Mouse (Mus musculus): ENCODE measurements around the gene Rgs6.
A peak's percentile ranks its signal among the peaks of the same experiment; 100 is the strongest.

Rgs6 gene

DNA sequence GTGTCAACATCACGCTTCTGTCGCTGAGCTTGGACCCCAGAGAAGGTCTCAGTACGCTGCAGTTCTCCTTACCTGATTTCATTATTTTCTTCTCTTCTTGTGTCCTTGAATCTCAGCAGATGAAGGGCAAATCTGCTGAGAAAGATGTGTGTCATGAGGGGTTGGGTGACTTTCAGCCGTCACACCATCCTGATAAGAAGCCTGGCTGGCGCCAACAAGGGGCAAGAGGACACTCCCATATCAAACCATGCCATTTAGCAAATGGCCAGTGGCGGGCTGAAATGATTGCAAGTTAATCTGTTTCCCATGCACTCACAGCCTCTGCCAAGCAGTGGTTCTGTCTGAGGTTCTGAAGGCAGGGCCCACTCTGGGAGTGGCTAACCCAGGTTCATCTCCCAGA, 428.4 kb downstream of the Rgs6 start:
- DNase-seq (ENCODE audit: extremely low spot score, low read depth, low spot score) = no peak

DNA sequence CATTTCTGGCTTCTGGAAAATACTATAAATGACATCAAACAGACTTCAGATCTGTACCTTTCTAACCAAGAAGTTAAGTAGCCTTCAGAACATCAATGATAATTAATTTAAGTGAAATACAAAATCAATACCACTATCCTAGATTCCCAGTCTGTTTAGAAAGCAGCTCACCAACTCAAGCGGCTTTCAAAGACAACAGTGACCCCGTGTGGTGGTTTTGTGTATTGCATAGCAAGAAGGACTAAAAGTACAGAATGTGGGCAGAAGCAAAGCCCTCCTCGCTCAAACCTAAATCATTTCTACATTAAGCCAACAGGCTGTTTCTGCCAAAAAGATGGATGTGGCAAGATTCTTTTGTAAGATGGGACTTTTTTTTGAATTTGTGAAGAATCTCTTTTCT, 429.9 kb downstream of the Rgs6 start:
- peak; percentile 85 for DNase-seq (ENCODE audit: extremely low spot score, low read depth, low spot score)

DNA sequence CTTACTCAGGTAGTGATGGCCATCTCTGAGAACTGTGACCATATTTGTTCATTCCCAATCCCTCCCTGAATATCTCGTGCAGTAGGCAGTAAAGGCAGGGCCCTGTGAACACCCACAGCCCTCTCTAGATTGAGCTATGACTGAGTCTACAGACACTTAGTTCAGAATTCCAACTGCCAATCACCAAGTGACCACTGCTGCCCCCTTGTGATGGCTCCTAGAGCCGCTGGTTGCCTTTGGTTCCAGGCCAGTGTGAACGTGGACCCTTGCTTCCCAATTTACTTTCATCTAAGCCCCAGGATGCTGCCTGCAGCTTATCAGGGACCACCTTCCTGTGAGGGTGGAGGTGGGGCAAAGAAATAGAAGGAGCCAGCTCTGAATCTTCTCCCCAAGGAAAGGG, 438.9 kb downstream of the Rgs6 start:
- no peak for DNase-seq (ENCODE audit: extremely low spot score, low read depth, low spot score)

DNA sequence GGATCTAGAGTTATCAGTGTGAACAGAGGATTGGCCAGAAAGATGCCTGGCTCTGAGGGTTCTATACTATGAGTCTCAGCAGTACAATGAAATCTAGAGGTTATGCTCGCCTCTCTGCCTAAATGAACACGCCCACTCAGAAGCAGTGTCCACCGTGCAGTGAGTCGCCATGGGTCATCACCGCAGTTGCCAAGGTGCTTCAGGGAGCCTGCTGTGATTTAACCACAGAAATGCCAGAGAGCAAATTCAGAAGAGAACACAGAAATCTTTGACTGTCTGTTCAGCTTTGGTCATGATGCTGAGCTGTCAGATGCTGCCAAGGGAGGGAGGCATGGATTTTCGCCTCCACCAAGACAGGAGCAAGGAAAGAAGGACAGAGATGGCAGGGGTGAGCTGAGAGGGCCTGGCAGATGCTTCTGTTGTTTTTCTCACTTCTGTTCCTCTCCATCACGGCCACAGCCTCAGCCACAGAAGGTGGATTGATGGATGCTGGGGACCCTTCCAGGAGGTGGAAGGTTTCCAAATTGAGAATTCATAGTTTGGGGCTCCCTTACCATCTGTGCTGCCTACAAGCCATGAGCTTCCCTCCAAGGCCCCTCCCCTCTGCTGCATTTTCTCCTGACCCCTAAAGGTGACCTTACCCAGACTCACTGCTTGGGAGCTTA, 445.2 kb downstream of the Rgs6 start:
- no peak for DNase-seq (ENCODE audit: extremely low spot score, low read depth, low spot score)

DNA sequence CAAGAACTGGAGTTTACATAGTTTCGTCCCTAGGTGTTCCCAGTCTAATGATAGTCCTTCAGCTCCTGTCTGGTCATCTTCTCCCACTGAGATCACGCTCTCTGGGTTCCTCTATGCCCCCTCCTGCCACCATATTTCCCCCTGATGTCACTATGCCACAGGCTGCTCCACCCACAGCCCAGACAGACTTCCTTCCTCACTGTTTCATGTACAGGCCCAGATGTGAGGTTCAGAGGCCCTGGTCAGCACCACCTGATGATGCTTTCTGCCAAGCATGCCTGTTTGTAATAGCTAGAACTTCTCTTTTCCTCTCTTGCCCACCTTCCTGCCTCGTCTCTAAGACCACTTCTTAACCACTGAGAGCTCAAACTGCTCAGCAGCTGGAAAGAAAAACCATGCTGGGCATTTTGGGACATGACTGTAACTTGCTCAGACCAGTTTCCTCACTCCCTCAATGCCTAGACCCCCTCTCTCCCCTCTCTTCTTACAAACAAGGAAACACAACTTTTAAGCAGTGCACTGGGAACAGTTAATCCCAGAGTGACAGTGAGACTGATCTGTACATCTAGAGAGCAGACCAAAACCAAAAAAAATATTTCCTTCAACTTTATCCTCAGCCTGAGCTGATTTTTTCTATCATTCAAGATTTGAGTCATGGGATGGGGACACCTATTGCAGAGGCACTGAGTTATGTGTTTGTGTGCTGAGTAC, 446.9 kb downstream of the Rgs6 start:
- DNase-seq (ENCODE audit: extremely low spot score, low read depth, low spot score) = no peak

GRCm38 (mm10) chr12:83037798-83038560, 449.9 kb downstream of the Rgs6 start:
- no peak for DNase-seq (ENCODE audit: extremely low spot score, low read depth, low spot score)

- no peak for DNase-seq (ENCODE audit: extremely low spot score, low read depth, low spot score)
These were observed 450.7 kb downstream of the Rgs6 start for GRCm38 (mm10) chr12:83038779-83039178.

- DNase-seq (ENCODE audit: extremely low spot score, low read depth, low spot score) = no peak
These were observed 451.8 kb downstream of the Rgs6 start for GRCm38 (mm10) chr12:83039859-83040258.

GRCm38 (mm10) chr12:83043980-83044620, 456.0 kb downstream of the Rgs6 start:
- DNase-seq (ENCODE audit: extremely low spot score, low read depth, low spot score) = no peak

- no peak for DNase-seq (ENCODE audit: extremely low spot score, low read depth, low spot score)
These were observed 456.5 kb downstream of the Rgs6 start for GRCm38 (mm10) chr12:83044621-83044990.

DNA sequence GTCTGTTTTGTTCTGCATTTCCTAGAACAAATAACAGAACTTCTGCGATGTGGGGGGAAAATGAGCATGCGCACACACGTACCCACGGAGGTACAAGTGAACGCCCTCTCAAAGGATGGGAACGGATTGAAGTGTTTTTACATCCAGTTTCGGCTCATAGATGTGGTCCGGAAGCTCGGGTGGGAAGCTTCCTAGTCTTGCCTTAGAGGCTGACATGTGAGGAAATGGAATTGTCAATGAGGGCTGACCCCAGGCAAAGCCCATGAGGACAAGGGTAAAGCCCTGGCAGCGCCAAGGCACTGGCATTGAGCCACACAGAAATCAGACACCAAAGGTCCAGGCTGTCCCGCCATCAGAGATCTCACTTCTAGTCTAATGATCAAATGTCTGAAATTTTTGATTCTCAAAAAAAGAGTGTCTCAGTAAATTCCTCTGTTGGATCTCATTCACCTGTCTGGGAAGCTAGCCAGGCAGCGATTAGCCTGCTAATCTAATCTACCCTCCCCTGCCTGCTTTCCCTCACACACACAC, 457.0 kb downstream of the Rgs6 start:
- DNase-seq (ENCODE audit: extremely low spot score, low read depth, low spot score) = no peak

- no peak for DNase-seq (ENCODE audit: extremely low spot score, low read depth, low spot score)
These were observed 458.6 kb downstream of the Rgs6 start for GRCm38 (mm10) chr12:83046734-83047133.

DNA sequence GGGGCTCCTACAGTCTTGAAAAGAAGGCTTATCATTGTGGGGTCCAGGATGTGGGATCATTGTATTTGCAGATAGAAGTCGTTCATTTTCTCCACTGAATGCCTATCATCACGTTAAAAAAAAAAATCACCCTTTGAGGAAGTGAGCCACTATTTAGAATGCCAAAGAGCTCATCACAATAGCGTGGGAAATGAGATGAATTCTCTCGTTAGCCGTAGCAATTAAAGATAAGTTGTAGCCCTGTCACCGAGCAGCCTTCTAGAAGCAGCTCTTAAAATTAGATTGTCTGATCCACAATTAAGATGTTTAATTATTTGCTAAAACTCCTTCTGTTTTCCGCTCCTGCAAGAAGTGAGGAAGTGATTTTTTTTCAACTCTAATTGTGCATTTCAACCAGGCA, 459.6 kb downstream of the Rgs6 start:
- DNase-seq (ENCODE audit: extremely low spot score, low read depth, low spot score) = no peak

DNA sequence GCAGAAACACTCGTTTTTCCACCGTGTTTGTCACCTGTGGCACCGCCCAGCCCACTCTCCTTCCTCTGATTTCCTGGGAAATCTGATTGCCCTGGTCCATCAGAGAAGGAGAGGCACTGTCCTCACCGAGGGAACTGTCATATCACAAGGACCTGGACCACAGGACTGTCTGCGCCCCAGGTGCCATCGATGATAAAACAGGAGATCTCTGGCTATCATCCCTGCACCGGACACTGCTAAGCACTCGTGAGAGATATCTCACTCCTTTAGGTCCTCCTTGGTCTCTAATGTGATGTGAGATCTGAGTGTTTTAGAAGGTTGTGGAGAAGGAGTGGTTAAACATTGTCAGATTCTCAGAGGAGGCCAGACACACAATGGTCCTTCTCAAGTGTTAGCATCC, 462.4 kb downstream of the Rgs6 start:
- DNase-seq (ENCODE audit: extremely low spot score, low read depth, low spot score) = no peak

- no peak for DNase-seq (ENCODE audit: extremely low spot score, low read depth, low spot score)
These were observed 464.3 kb downstream of the Rgs6 start for GRCm38 (mm10) chr12:83052391-83052790.

GRCm38 (mm10) chr12:83055690-83056089, 467.6 kb downstream of the Rgs6 start:
- no peak for DNase-seq (ENCODE audit: extremely low spot score, low read depth, low spot score)

- no peak for DNase-seq (ENCODE audit: extremely low spot score, low read depth, low spot score)
These were observed 478.3 kb downstream of the Rgs6 start for GRCm38 (mm10) chr12:83066426-83066825.

DNA sequence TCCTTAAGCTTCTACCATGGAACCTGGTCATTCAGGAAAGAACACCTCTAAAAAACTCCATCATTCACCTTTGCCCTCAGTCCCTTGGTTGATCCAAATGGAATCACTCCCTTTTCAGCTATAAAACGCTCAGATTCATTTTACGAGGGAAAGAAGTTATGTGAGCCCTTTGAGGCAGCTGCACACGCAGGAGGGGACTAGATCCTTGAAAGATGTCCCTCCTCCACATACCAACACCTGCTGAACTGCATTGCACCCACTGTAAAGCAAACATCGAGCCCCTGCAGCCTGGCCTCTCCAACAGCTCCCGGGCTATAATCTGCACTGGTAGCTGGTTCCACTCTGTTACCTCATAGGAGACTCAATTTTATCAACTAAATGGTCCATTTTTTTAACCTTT, 482.8 kb downstream of the Rgs6 start:
- no peak for DNase-seq (ENCODE audit: extremely low spot score, low read depth, low spot score)

- DNase-seq (ENCODE audit: extremely low spot score, low read depth, low spot score) = no peak
These were observed 484.2 kb downstream of the Rgs6 start for GRCm38 (mm10) chr12:83072181-83072887.

- DNase-seq (ENCODE audit: extremely low spot score, low read depth, low spot score) = no peak
These were observed 485.1 kb downstream of the Rgs6 start for GRCm38 (mm10) chr12:83072951-83073878.

All from hindlimb bud, embryonic 11.5 days (tissue).